Mouse (Mus musculus) intestine, embryonic 16.5 days (tissue): ENCODE results near the gene Olfml3. TPM values are rescaled to one million over a fixed set of nuclear protein-coding genes. Genes with fewer than 3 reads are reported as not detected.

ENCODE experiments used
- ATAC-seq: fragments of 200-750 bp; cut with Nextera tagmentation; 2 replicates; pipeline ENCODE4 v1.8.0; 2017; ENCODE audit warnings: moderate TSS enrichment, moderate library complexity
- H3K27ac ChIP-seq: fragments of 300-500 bp; sonication (generic); 2 replicates; pipeline ENCODE4 v1.5.1; 2014; ENCODE audit warnings: mild to moderate bottlenecking, low read length
- H3K27me3 ChIP-seq: fragments of 300-500 bp; sonication (generic); replicated peaks from 2 replicates; pipeline ENCODE4 v1.6.1; 2014; ENCODE audit warnings: low read length, control low read depth, mixed read lengths; ENCODE audit not compliant: control insufficient read depth, insufficient read depth
- H3K36me3 ChIP-seq: fragments of 300-500 bp; sonication (generic); 2 replicates; pipeline ENCODE4 v1.6.1; 2014; ENCODE audit warnings: low read length, control low read depth; ENCODE audit not compliant: control insufficient read depth, insufficient read depth
- H3K4me1 ChIP-seq: fragments of 300-500 bp; sonication (generic); 2 replicates; pipeline ENCODE4 v1.6.1; 2014; ENCODE audit warnings: low read length, control low read depth, mixed read lengths; ENCODE audit not compliant: control insufficient read depth, insufficient read depth
- H3K4me2 ChIP-seq: fragments of 300-500 bp; sonication (generic); 2 replicates; pipeline ENCODE4 v1.6.1; 2014; ENCODE audit warnings: low read depth, low read length, control low read depth
- H3K4me3 ChIP-seq: fragments of 300-500 bp; sonication (generic); 2 replicates; pipeline ENCODE4 v1.5.1; 2014; ENCODE audit warnings: mild to moderate bottlenecking, low read length
- H3K9ac ChIP-seq: fragments of 300-500 bp; sonication (generic); 2 replicates; pipeline ENCODE4 v1.6.1; 2014; ENCODE audit warnings: low read depth, low read length
- H3K9me3 ChIP-seq: fragments of 300-500 bp; sonication (generic); 2 replicates; pipeline ENCODE4 v1.6.1; 2016; ENCODE audit warnings: low read length, control low read depth; ENCODE audit not compliant: control insufficient read depth
- WGBS: fragments of 180-500 bp; shearing (Covaris S2); extraction: QIAGEN DNeasy Blood & Tissue Kit; methylation state at CpG from one replicate; pipeline ENCODE4 v1.1.7; 2014; 5-methylcytosine and 5-hydroxymethylcytosine counted together
- polyA plus RNA-seq: library from polyadenylated mRNA; unstranded; fragments of >200 nt; fragmentation: Nextera tagmentation; extraction: Ambion mirVana; gene quantifications from 2 replicates; pipeline ENCODE4 v1.2.1, GENCODE M21; 2015

Gene Olfml3
- 41.6 and 44.0 TPM in 2 replicates for polyA plus RNA-seq

DNA sequence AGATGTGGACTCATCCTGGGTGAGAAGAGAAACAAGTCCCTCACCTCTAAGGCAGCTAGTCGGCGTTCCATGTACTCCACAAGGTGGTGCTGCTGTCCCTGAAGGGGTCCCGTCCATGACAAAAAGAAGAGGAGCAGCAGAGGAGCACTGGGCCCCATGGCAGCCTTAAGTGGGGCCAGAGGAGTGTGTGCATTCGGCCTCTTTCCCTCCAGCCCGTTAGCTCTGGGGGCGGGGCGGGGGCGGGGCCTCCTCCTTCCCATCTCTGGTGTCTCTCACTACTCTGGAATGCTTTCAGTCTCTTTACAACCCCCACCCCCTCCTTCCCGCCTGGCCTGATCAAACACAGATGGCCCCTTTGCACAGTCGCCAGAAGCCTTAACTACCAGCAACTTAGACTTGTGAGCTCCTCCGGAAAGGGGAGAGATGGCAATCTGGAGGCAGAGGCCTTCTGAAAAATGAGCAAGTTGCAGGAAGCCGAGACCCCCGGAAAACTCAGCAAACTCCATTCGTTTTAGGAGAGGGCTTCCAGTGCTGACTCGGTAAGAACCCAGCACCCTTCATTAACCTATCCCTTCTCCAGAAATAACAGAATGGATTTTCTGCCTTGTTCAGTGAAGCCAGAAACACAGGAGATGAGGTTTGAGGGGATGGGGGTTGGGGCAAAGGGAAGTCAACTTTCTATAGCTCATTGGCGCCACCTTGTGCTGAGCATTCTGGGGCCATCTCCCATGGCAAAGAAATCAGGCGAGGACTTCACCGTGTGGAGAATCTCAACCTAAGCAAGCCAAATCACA lies at the start of gene Olfml3:
Gene Olfml3, minus strand, starts transcription at position 224 of the 794 bp plus-strand sequence.
- ATAC-seq: peak; percentile 91
- H3K27ac ChIP-seq: peak within 1 kb of the TSS; percentile 92
- no peaks in the 10 kb centered on the region for H3K27me3 ChIP-seq
- H3K36me3 ChIP-seq: peaks cover 5% of the 10 kb centered on the region; the same call in 1 of the 2 replicates
- peaks cover 24% of the 10 kb centered on the region for H3K4me1 ChIP-seq
- H3K4me3 ChIP-seq: peak within 1 kb of the TSS; percentile 44
- peak within 1 kb of the TSS; percentile 65 for H3K9ac ChIP-seq
- H3K9me3 ChIP-seq: no peaks in the 10 kb centered on the region
- peak within 1 kb of the TSS; percentile 60 for H3K4me2 ChIP-seq
- under 1% methylated on average over 18 of the region's 18 CpGs for WGBS

DNA sequence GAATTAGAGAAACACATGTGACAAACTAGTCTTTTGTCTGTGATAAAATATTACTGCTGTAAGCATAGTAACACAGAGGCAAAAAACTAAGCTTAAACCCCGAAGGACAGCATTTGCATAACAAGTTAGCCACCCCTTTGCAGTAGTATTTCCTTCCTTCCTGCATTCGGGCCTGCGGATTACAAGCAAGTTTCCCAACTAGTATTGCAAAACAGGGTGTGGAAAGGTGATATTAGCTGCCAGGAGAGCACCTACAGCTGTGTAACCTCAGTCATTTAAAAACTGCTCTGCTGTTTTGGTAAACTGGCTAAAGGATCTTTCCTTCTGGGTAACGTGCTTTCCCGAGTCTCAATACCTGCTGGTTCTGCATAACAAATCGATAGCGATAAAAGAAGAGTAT lies 49.4 kb upstream of the Olfml3 start:
- Histone ChIP-seq H3K4me1 (peaks cover 11% of the 10 kb centered on the region), H3K9me3 (no peaks in the 10 kb centered on the region), H3K4me3 (no peak overlapping the region), H3K36me3 (no peaks in the 10 kb centered on the region), H3K9ac (no peak overlapping the region), H3K27ac (no peak overlapping the region; the same call in 1 of the 2 replicates), H3K27me3 (no peaks in the 10 kb centered on the region), H3K4me2 (no peak overlapping the region)
- WGBS: 61% methylated on average over 7 of the region's 7 CpGs
- no peak for ATAC-seq

DNA sequence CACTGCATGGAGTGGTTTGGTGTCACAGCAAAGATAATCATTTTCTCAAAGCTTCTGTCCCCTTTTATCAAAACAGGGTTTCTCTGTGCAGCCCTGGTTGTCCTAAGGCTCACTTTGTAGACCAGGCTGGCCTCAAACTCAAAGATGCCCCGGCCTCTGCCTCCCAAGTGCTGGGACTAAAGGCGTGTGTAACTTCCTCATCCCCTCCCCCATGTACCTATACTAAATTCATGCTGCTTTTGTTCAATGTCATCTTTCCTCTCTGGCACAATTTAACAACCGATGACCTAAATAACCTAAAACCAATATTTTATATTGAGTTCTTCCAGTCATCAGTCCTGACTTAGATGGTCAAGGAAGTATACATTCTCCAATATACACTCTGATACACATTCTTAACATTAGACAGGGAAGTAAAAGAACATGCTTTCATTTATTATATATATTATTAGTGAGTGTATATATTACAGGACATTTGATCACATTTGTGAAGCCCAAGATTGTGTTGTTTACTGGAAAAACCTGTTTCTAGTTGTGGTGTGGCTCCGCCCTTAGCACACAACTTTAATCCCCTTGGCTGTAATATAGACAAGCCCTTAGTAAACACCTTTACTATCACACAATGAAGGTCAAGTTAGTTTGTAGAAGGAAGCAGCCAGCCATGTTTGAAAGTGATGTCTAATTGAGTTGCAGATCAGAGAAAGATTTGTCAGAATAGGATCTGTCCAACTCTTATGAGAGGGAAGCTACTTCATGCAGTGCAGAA lies 45.2 kb upstream of the Olfml3 start:
- peak; percentile 52 for ATAC-seq
- 75% methylated on average over 4 of the region's 4 CpGs for WGBS
- no peaks in the 10 kb centered on the region for H3K9me3 ChIP-seq

DNA sequence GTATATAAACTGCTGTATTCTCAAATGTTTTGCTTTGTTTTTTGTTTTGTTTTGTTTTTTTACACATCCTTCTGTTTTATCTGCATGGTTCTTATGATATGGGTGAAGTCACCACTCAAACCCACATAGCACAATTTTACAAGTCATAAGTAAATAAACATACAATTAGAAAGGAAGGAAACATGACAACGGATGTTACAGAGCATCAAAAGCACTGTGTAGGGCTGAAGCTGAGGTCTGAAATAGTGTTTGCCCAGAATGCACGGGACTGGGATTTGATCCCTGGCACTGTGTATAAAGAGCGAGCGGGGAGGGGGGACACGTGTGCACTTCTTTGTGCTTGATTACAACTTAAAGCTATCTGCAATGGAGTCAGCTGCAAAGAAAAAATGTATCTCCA lies 43.0 kb upstream of the Olfml3 start:
- no peak overlapping the region for H3K27ac ChIP-seq
- no peak overlapping the region for H3K4me3 ChIP-seq
- 77% methylated on average over 5 of the region's 5 CpGs for WGBS
- no peaks in the 10 kb centered on the region for H3K9me3 ChIP-seq
- H3K27me3 ChIP-seq: no peaks in the 10 kb centered on the region
- no peak overlapping the region for H3K9ac ChIP-seq
- H3K36me3 ChIP-seq: peaks cover 4% of the 10 kb centered on the region; the same call in 1 of the 2 replicates
- ATAC-seq: no peak
- no peak overlapping the region for H3K4me2 ChIP-seq
- H3K4me1 ChIP-seq: peaks cover 2% of the 10 kb centered on the region

More for the DNA sequence above, 45.2 kb upstream of the Olfml3 start:
- Histone ChIP-seq H3K4me1 (peaks cover 7% of the 10 kb centered on the region), H3K4me3 (no peak overlapping the region), H3K27ac (peak overlapping the region; percentile 15; the same call in 1 of the 2 replicates), H3K9ac (no peak overlapping the region), H3K4me2 (no peak overlapping the region), H3K36me3 (no peaks in the 10 kb centered on the region), H3K27me3 (no peaks in the 10 kb centered on the region)

DNA sequence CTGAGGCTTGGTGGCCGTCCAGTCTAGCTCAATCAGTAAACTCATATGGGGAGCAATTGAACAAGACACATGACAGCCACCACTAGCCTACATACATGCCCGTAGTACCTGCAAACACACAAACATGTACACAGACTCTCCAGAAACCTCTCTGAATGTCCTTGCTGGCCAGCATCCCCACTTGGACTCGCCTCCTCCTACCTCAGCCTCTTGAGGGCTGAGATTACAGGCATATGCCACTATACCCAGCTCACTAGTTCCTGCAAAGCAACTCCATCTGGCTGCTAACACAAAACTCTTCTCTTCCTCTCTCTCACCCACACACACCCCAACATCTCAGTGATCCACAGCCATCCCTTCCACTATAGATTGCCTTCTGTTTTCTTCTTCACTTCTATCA lies 42.5 kb upstream of the Olfml3 start:
- Histone ChIP-seq H3K9me3 (no peaks in the 10 kb centered on the region), H3K4me1 (peaks cover 2% of the 10 kb centered on the region), H3K36me3 (peaks cover 4% of the 10 kb centered on the region; the same call in 1 of the 2 replicates), H3K27me3 (no peaks in the 10 kb centered on the region), H3K27ac (no peak overlapping the region), H3K4me2 (no peak overlapping the region), H3K9ac (no peak overlapping the region), H3K4me3 (no peak overlapping the region)
- ATAC-seq: no peak
- WGBS: 87% methylated on average over 3 of the region's 3 CpGs

DNA sequence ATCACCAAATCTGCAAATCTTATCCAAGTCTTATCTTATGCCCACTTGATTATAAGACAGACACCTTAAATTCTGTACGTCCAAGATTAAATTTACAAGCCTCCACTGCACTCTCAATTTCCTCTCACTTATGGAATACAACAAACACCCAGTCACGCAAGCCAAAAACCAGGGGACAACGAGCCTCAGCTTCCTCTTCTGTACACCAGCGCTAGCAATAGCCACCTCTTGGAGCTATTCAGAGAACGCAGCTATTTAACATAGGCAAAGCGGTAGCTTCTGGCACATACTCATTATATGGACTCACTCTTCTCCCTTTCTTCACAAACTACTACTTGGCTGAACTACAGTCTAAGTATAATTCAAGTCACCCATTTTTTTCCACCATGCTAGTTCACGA lies 41.4 kb upstream of the Olfml3 start:
- no peak for ATAC-seq
- Histone ChIP-seq H3K4me2 (no peak overlapping the region), H3K27me3 (no peaks in the 10 kb centered on the region), H3K36me3 (peaks cover 4% of the 10 kb centered on the region; the same call in 1 of the 2 replicates), H3K4me3 (no peak overlapping the region), H3K9ac (no peak overlapping the region), H3K4me1 (peaks cover 2% of the 10 kb centered on the region), H3K27ac (no peak overlapping the region), H3K9me3 (no peaks in the 10 kb centered on the region)
- WGBS: 80% methylated on average over 7 of the region's 7 CpGs

DNA sequence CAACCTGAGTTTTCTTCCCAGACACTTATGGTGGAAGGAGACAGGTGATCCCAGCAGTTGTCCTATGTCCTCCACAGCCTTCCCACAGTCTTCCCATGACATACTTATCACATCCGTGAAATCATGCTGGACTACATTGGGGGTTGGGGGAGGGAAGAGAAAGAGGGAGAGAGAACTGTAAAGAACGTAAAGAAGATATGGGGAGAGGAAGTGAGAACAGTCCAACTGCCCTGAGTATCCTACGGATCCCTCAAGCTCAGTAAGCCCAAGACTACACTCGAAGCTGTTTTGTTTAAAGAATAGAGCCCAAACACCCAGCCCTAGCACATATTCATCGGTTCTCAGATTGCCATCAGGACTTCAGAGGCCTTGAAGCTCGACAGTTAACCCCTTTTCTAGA lies 40.9 kb upstream of the Olfml3 start:
- 79% methylated on average over 6 of the region's 6 CpGs for WGBS
- H3K9me3 ChIP-seq: no peaks in the 10 kb centered on the region
- no peaks in the 10 kb centered on the region; the same call in none of the 2 replicates for H3K4me1 ChIP-seq
- no peaks in the 10 kb centered on the region for H3K27me3 ChIP-seq
- H3K9ac ChIP-seq: no peak overlapping the region
- H3K4me3 ChIP-seq: no peak overlapping the region
- peaks cover 4% of the 10 kb centered on the region; the same call in 1 of the 2 replicates for H3K36me3 ChIP-seq
- no peak overlapping the region for H3K4me2 ChIP-seq
- H3K27ac ChIP-seq: no peak overlapping the region
- ATAC-seq: no peak

DNA sequence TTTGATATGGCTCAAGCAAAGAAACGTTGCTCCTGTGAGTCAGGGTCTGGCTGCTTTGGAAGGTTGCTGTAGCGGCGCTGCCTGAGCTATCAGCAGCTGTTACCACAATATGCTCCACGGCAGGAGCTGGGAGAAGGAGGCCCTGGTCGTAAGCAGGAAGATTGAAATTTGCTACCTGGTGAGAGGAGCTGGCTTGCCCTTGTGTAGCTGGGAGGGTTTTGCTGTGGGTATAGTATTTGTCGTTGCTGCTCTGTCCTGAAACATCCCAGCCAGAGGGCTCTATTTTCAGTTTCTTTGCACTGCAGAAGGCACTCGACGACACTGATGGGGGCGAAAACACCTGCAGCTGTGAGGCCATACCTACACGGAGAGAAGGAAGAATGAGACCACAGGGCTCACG lies 40.1 kb upstream of the Olfml3 start:
- 86% methylated on average over 11 of the region's 11 CpGs for WGBS
- H3K36me3 ChIP-seq: peaks cover 4% of the 10 kb centered on the region; the same call in 1 of the 2 replicates
- no peak overlapping the region for H3K9ac ChIP-seq
- H3K4me2 ChIP-seq: no peak overlapping the region
- no peaks in the 10 kb centered on the region for H3K9me3 ChIP-seq
- no peak for ATAC-seq
- no peak overlapping the region for H3K27ac ChIP-seq
- no peak overlapping the region for H3K4me3 ChIP-seq
- peaks cover 2% of the 10 kb centered on the region; the same call in 1 of the 2 replicates for H3K4me1 ChIP-seq
- no peaks in the 10 kb centered on the region for H3K27me3 ChIP-seq

DNA sequence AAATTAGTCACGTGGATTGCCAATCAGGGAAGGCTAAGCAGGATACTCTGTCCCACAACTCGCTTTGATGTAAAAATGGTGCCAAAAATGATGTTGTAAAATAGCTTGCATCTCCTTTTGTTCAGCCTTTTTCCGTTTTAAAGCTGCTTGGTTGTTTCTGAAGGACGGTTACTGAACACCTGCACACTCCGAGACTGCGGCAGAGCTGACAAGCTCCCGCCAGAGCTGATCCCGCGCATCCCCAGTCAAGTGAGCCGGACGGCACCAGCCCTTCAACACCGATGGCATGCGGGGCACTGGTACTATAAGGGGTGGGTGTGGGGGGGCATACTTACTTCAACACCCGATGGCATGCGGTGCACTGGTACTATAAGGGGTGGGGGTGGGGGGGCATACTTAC lies 36.2 kb upstream of the Olfml3 start:
- Histone ChIP-seq H3K9me3 (no peaks in the 10 kb centered on the region), H3K27me3 (no peaks in the 10 kb centered on the region)

More for the DNA sequence above, 36.2 kb upstream of the Olfml3 start:
- H3K27ac ChIP-seq: no peak overlapping the region
- 91% methylated on average over 15 of the region's 15 CpGs for WGBS
- H3K36me3 ChIP-seq: peaks cover 4% of the 10 kb centered on the region; the same call in 1 of the 2 replicates
- no peak for ATAC-seq
- no peak overlapping the region for H3K9ac ChIP-seq
- no peak overlapping the region for H3K4me3 ChIP-seq
- no peak overlapping the region for H3K4me2 ChIP-seq
- 0 out of 2 replicates have a peak, but pooled peaks cover 2% of the 10 kb centered on the region for H3K4me1 ChIP-seq
